Mouse (Mus musculus) heart, postnatal 0 days (tissue): ENCODE data around the gene Fam172a.

Source experiments
- CTCF ChIP-seq: IDR thresholded peaks from 2 replicates; pipeline ENCODE4 v1.5.1; 2016; ENCODE audit warnings: antibody characterized with exemption, control low read depth, low read depth
- EP300 ChIP-seq: IDR thresholded peaks from 2 replicates; pipeline ENCODE4 v1.6.1; 2016; ENCODE audit warnings: antibody characterized with exemption, low read depth

DNA sequence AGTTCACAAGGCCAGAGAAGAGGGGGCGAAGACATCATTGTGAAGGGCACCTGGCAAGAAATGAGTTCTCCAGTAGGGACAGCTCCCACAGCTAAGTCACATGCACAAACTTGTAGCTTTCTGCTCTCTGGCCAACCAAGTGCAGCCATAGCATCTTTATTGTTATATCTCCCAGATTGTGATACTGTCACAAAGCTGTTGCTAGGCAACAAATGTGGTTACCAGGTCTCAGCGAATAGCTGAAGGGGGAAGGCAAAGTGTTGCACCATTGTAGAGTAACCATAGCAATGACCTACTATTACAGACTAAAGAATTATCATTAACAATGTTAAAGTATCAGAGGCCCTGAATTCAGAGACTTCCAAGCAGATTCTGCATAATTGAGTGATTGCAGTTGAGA, 460.3 kb downstream of the Fam172a start:
- TF ChIP-seq EP300: no peak
- TF ChIP-seq CTCF: no peak
